Mouse (Mus musculus) gastrocnemius, adult 8-10 months (tissue): ENCODE results near the gene Popdc3. TPM values are rescaled to one million over a fixed set of nuclear protein-coding genes. Genes with fewer than 3 reads are reported as not detected.
"Not testable (repeated sequence)": the region's sequence is repeated elsewhere in the genome, so short reads cannot be mapped to it uniquely, and the experiment has no call there.

ENCODE experiments used
- DNase-seq, 2 experiments: peaks; one replicate each; pipeline ENCODE4 v3.0.0; 2022; ENCODE audit warnings: low spot score in 2 of 2
- total RNA-seq, 4 experiments: library from RNA; stranded (reverse); gene quantifications; 2 replicates each; pipeline ENCODE4 v1.2.4; 2022

Popdc3 gene
- total RNA-seq, 4 experiments from 2014 or later = 53.4 to 71.3 (median 60.7) TPM

DNA sequence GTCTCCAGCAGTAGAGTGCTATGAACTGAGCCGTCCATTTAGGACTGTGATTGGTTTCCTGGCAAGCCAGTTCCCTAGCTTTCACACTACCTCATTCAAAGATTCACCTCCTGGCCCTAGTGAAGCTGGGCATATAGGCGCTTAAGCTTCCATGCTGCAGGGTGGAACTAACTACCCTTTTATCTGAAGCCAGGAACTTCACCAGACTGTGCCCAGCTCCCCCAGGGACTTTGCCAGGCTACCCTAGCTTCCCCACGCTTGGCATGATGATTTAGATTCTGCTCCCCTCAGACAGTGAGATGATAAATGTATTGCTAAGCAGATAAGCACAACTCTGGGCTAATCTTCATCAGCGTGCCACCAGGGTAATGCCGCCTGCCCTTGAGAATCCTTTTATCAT, 133.2 kb downstream of the Popdc3 start:
- no peak for DNase-seq

DNA sequence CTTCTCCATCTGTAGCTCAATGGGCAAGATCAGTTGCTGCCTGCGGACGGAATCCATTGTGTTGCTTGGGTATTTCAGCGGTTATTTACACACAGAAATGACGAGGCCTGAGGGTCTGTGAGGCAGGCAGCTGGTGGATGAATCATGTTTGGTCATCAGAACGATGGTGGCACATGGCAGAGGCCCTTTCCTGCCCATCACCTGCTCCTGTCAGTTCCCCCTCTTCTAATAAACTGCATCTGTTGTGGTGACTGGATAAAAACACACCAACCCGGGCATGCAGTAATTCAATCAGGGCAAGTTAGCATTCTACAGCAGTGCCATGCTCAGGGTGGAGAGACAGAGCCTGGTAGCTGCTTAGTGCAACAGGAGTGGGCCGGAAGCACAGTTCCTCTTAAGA, 133.7 kb downstream of the Popdc3 start:
- peak; percentile 64 to 75 for DNase-seq

DNA sequence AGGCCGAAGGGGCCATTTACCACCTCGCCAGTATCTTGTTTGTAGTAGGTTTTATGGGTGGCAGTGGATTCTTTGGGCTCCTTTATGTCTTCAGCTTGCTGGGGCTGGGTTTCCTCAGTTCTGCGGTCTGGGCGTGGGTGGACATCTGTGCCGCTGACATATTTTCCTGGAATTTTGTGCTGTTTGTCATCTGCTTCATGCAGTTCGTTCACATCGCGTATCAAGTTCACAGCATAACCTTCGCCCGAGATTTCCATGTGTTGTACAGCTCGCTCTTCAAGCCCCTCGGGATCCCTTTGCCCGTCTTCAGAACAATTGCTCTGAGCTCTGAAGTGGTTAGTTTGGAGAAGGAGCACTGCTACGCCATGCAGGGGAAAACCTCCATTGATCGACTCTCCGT, 137.0 kb downstream of the Popdc3 start:
- DNase-seq = no peak

DNA sequence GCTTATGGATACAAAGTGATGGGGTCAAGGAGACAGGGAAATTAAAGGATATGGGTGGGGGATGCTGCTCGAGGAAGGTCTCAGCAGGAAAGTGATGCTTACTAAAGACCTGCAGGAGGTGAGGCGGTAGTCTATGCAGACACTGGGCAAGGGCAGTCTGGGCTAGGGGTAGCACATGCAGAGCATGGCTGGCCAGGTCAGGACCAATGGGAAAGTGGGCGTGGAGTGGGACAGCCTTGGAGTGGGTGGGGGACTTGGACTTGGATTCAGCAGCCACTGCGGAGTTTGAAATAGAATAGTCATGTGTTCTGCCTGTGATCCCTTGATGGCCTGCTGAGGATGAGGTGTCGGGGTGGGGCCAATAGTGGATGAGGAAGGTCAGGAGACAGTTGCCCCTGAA, 141.0 kb downstream of the Popdc3 start:
- no peak for DNase-seq

DNA sequence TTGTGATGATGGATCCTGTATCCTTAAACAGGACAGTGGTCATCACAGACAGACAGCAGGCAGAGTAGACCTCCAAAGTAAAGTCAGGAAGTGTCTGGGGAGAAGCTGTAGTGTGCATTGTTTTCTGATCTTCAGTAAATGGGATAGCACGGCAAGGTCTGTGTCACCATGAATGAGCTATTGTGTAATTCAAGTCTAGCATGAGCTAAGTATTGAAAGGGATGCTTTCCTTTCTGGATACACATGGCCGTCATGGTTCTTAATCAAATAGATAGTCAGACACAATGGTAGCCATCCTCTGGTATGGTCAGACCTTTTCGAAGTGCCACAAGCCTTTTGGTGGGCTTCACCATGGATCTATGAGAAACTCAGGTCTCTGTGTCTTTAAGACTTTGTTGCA, 142.4 kb downstream of the Popdc3 start:
- DNase-seq = no peak

DNA sequence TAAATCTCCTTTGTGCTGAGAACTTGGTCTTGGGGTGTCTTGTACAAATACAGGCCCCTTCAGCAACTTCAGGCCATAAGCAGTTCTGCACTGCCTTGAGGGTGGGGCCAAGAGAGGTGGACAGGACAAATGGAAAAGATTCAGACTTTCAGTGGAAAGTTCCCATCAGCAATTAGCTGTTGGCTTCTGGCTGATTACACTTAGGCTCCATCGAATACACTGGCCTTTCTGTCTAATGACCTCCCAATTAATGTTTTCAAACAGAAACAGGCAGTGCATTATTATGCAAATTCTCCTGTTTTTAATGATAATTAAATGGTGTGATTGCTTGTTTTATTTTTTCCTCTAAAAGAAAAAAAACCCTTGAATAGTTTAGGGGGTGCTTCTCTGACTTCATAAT, 146.3 kb downstream of the Popdc3 start:
- no peak for DNase-seq

DNA sequence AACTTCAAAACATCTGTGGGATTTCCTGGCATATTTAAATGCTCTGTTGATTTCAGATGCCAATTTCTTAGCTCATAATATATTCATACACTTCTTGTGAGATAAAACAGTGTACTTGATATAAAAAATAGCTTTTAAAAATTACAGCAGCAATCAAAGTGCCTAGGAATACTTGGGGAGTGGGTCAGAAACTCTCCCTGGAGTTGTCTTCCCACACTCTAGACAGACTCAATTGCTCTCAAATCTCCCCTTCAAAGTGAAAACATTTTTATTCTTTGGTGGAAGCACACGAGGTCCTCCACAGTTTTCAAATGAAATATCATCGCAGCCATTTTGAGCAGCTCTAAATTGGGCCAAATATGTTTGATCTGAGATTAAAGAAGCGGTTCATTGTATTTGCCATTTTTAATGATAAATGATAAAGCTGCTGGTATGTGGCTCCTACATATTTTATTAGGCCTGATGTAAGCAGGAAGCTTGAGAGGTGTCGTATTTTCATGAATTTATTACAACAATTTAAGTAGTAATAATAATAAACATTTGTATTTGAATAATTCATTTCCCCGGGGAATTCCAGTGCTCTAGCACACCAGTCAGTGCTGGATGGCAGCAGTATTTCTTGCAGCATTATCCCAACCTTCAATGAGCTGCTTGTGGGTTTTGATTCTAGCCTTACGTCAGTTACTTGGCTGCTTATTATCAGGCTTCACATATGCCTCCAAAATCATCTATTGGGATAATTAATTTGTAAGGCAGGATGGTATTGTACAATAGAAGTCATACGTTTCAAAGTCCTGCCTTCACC, 150.5 kb downstream of the Popdc3 start:
- no peak for DNase-seq

DNA sequence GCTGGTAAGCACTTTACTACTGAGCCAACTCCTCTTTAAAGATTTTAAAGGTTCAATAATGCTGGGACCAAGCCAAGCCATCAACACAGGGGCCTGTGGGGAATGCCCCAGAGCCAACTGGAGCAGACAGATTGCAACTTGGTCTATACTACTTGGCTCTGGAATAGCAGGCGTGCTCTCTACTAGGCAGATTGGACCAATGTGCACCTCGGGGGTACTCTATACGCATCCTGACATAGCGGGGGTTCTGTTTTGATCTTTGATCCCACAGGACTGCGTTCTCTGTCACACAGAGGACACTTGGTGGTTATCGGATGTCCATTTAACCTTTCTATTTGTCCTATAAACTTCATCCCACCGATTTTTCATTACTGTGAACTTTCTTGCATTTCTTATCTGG, 157.0 kb downstream of the Popdc3 start:
- DNase-seq = no peak

DNA sequence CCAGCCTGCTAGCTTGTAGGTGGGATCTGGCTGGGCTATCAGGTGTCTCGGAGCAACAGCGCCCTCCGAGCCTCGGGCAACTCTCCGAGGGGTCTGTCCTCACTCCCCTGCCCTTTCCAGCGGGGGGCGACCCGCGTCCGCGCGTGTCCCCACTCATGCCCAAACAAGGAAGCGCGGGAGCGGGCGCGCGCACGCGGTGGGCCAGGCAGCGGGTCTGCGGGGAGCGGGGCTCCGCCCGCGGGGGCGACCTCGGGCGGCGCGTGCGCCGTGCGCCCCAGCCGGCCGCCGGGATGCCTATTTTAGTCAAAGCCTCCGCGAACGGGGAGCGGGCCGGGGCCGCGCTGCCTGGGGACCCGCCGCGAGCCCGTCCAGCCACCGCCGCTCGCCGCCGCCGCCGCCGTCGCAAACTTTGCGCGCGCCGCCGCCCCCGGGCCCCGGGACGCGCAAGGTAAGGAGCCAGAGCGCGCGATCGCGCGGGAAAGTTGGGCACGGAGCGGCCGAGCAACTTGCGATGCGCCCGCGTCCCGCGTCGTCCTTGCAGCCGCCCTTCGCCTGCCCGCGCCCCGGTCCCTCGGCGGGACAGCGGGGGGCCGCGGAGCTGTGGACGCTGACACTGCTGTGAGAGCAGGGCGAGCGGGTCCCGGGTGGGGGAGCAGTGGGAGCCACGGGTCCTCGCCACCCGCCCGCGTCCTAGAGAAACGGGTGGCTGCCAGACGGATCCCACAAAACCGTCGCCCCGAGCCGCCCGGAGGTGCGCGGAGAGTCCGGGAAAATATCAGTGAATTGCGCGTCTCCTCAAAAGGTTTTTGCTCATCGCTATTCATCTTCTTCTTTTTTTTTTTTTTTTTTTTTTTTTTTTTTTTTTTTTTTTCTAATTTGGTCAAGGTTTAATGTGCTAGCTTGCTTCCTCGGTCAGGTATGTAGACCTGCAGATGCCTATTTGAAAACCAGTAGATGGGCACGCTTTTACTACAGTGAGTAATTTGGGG, 157.8 kb downstream of the Popdc3 start, which contains the start of gene Bves:
Gene Bves, plus strand, starts transcription at position 339 of the 989 bp plus-strand sequence.
- DNase-seq = peak; percentile 25 to 64

DNA sequence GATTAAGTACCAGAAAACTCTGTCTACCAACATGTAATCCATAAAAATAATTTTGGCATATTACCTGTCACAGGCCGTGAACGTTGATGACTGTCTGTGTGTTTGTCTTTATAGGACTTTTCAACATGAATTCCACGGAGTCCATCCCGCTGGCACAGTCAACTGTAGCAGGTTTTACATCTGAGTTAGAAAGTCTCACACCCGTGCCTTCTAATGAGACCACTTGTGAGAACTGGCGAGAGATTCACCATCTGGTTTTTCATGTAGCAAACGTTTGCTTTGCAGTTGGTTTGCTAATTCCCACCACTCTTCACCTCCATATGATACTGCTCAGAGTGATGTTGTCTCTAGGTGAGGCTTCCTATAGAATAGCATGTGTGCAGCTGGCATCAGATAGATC, 161.2 kb downstream of the Popdc3 start:
- no peak for DNase-seq

DNA sequence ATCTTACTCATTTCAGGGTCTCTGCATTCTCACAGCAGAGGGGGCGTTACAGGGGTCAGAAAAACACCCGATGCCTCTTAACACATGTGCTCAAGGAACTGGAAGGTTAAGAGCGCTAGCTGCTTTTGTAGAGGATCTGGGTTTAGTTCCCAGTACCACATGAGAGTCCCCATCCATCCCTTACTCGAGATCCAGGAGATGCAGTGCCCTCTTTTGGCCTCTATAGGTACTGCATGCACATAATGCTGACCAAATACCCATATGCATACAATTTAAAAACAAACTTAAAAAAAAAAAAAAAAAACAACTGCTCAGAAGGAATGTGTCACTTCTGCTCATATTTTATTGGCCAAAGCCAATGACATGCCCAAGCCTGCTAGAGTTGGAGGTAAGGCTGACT, 166.5 kb downstream of the Popdc3 start:
- no peak for DNase-seq

DNA sequence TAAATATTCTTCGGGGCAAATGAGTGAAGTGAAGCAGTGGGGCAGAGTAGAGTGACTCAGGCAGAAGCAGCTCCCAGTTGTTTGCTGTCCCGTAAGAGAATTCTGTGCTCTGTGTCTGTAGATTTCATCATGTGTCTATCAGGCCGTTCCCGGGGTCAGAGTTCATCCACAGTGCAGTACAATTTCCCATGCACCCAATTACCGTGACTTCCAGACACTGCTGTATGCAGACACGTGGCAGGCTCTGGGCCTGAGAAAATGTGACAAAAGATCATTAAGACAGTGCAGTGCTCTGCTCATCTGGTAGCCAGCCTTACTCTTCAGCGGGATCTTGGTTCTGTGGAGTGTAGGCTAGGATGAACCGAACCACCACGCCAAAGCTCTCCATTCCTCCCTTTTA, 167.3 kb downstream of the Popdc3 start:
- no peak for DNase-seq

DNA sequence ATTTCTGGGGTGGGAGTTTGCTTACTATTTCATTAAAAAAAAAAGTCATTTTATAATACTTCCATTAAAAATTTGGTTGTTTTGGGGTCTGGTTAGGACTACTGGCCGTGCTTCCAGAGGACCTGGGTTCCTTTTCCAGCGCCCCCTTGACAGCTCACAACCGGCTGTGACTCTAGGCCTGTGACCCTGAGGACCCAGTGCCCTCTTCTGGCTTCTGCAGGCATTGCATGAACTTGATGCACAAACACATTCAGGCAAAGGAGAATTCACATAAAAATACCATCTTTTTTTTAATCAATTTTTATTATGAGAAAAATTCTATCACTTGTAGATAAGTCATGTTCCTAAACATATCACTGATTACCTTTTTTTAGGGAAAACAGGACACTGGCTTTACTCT, 170.2 kb downstream of the Popdc3 start:
- not testable (repeated sequence) for DNase-seq

DNA sequence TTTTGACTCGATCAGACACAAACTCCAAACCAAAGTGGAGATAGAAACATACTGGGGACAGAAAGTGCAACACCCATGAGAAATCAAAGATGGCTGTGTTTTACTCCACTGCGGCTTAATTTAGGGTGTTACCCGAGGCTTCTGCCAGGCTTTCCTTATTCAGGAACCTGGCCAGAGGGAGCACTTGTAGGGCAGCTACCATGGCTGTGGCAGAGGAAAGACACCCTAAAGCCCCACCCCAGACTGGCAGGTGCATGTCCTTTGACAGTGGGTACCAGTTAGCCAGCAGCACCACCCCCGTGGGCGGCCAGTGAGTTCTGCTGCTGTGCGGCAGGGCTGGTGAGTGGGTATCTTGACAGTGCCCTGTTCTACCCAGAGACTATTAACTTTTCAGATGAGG, 178.2 kb downstream of the Popdc3 start:
- DNase-seq = peak in 1 of 2 experiments; percentile 20

DNA sequence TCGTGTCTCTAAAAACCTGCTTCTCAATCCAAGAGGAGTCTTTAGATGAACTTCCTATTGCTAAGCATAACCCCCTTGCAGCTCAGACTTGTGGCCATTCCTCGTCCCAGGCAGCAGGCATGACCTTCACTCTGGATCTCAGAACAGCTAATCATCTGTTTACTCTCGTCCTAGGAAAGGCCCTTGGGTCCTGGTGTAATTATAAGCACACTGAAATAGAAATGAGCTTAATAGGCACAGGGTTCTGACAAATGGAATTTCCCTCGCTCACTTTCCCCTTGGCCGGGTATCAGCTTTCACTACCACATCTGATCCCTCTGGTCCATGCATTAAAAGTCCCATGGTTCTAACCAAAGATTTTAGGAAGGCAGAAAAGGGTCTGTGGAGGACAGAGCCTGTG, 185.5 kb downstream of the Popdc3 start:
- DNase-seq = peak; percentile 6 to 29

DNA sequence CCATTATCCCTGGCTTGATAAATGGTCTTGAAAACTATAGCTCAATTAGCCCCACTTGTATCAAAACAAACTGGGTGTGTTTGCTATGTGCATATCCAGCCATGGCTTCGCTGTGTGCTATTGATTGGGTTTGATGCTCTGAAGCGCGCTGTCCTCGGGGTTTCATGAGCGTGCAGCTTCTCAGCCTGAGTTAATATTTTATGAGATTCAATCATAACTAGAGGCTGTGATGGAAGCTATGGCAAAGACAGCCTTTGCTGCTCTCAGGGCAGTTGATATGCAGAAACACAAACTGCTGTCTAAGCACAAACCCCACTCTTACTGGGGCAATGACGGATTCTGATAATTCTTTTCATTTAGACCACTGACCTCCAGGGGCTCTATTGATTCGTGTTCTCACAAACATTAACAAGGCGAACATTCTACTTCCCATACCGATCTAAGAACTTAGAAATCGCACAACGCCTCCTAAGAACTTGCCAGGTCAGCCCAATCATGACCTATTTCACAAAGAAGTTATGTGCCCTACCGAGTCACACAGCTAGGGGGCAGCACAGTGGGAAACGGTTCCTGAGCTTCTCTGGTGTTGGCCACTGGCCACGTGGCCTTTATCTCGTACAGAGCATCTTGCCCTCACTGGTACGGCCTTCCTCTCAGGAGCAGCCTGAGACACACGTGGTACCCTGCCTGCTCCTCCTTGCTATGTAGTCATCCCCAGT, 189.2 kb downstream of the Popdc3 start:
- no peak for DNase-seq

Other genes with a start within 250 kb of the Popdc3 start
- gene Prep, start 110.9 kb upstream of the Popdc3 start, total RNA-seq = 1 to 10 TPM; 6.1 to 6.6 (median 6.2) TPM
- 10 to 100 TPM; 33.3 to 44.9 (median 39.0) TPM for gene Bves, start 157.7 kb downstream of the Popdc3 start, total RNA-seq